14 mouse cellular contexts compared by ENCODE assay signal in the genomic region with DNA sequence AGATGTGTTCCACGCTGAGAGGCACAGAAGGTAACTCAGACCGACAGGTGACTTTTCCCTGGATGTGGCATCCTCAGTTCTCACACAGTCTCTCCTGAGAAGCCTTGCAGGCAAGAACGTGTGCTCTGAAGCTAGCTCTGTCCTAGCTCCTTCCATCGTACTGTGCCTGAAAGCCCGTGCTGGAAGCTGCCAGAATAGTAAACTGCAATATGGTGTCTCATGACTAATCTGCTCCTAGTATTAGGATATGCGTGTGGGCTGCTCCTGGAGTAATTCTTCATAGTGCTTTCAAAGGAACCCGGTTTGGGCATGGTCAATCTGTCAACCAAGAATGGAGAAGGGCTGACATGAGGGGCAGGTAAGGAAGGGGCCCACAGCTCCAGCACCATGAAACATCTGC. TPM values are rescaled to one million over a fixed set of nuclear protein-coding genes. Genes with fewer than 3 reads are reported as not detected.
"Had no signal": no experiment of that assay in that cellular context is flagged by ENCODE, and none has a peak within 500 bp of the region (broad histone marks: within the 10 kb centered on the region; RNA-seq: fewer than 3 reads in every experiment).

No protein-coding gene starts in this region.

- H3K27me3 ChIP-seq: kidney, embryonic 15.5 days; limb, embryonic 12.5 days; lung, embryonic 15.5 days; midbrain, embryonic 13.5 days had no signal

- H3K9ac ChIP-seq: kidney, embryonic 15.5 days; limb, embryonic 12.5 days; lung, embryonic 15.5 days; midbrain, embryonic 13.5 days had no signal

- H3K9me3 ChIP-seq: kidney, embryonic 15.5 days; limb, embryonic 12.5 days; lung, embryonic 15.5 days; midbrain, embryonic 13.5 days had no signal

- H3K27ac ChIP-seq: kidney, embryonic 15.5 days; limb, embryonic 12.5 days; lung, embryonic 15.5 days; macrophage; midbrain, embryonic 13.5 days; stomach, postnatal 0 days had no signal

- H3K36me3 ChIP-seq: kidney, embryonic 15.5 days; limb, embryonic 12.5 days; lung, embryonic 15.5 days; midbrain, embryonic 13.5 days had no signal

- ATAC-seq: midbrain, embryonic 13.5 days had no signal

- H3K4me3 ChIP-seq: kidney, embryonic 15.5 days; limb, embryonic 12.5 days; lung, embryonic 15.5 days; midbrain, embryonic 13.5 days had no signal

- DNase-seq: kidney, adult 2 months; kidney, postnatal 14 days; layer of hippocampus, postnatal 36 days; lung, postnatal 14 days; thymus, postnatal 14 days had no signal

- H3K4me2 ChIP-seq: kidney, embryonic 15.5 days; limb, embryonic 12.5 days; lung, embryonic 15.5 days; midbrain, embryonic 13.5 days had no signal

RNA-seq across cellular contexts. Expression of gene Aanat, which starts 15.4 kb away (rescaled TPM):
- polyA plus RNA-seq: intestine, embryonic 16.5 days; kidney, adult 2 months; kidney, embryonic 15.5 days; large intestine, adult 2 months; limb, embryonic 12.5 days; liver, embryonic 16.5 days; lung, embryonic 15.5 days; macrophage; stomach, postnatal 0 days had no signal
